Mouse (Mus musculus) midbrain, embryonic 13.5 days (tissue): Measurements from ENCODE around the gene Arhgdib. TPM values are rescaled to one million over a fixed set of nuclear protein-coding genes. Genes with fewer than 3 reads are reported as not detected.

Experiments used
- ATAC-seq: fragments of 200-750 bp; cut with Nextera tagmentation; 2 replicates; pipeline ENCODE4 v1.8.0; 2017; ENCODE audit warnings: mild to moderate bottlenecking, moderate TSS enrichment, moderate library complexity
- H3K27ac ChIP-seq: fragments of 300-500 bp; sonication (generic); 2 replicates; pipeline ENCODE4 v1.5.1; 2015; ENCODE audit warnings: inconsistent platforms, mild to moderate bottlenecking, moderate library complexity
- H3K27me3 ChIP-seq: fragments of 300-500 bp; sonication (generic); 2 replicates; pipeline ENCODE4 v1.6.1; 2015; ENCODE audit warnings: mild to moderate bottlenecking, inconsistent platforms
- H3K36me3 ChIP-seq: fragments of 300-500 bp; sonication (generic); 2 replicates; pipeline ENCODE4 v1.6.1; 2015; ENCODE audit warnings: mild to moderate bottlenecking, inconsistent platforms
- H3K4me1 ChIP-seq: fragments of 300-500 bp; sonication (generic); replicated peaks from 2 replicates; pipeline ENCODE4 v1.6.1; 2015; ENCODE audit warnings: inconsistent platforms
- H3K4me2 ChIP-seq: fragments of 300-500 bp; sonication (generic); replicated peaks from 2 replicates; pipeline ENCODE4 v1.6.1; 2015; ENCODE audit warnings: moderate library complexity, mild to moderate bottlenecking, inconsistent platforms
- H3K4me3 ChIP-seq: fragments of 300-500 bp; sonication (generic); replicated peaks from 2 replicates; pipeline ENCODE4 v1.5.1; 2015; ENCODE audit warnings: mild to moderate bottlenecking, inconsistent platforms
- H3K9ac ChIP-seq: fragments of 300-500 bp; sonication (generic); replicated peaks from 2 replicates; pipeline ENCODE4 v1.6.1; 2015; ENCODE audit warnings: mild to moderate bottlenecking, inconsistent platforms
- H3K9me3 ChIP-seq: fragments of 300-500 bp; sonication (generic); 2 replicates; pipeline ENCODE4 v1.6.1; 2016; ENCODE audit warnings: mild to moderate bottlenecking, inconsistent platforms
- WGBS: fragments of 180-500 bp; shearing (Covaris S2); methylation state at CpG from one replicate; pipeline ENCODE4 v1.1.7; 2015; 5-methylcytosine and 5-hydroxymethylcytosine counted together
- polyA plus RNA-seq: library from polyadenylated mRNA; unstranded; fragments of >200 nt; fragmentation: Nextera tagmentation; extraction: Ambion mirVana; gene quantifications from 2 replicates; pipeline ENCODE4 v1.2.1, GENCODE M21; 2015

Gene Arhgdib
- polyA plus RNA-seq, 1 experiment from 2014 or later, result 13.0 TPM

- no peak overlapping the region for H3K27ac ChIP-seq
- 16% methylated on average over 18 of the region's 18 CpGs for WGBS
- no peaks in the 10 kb centered on the region for H3K27me3 ChIP-seq
- peak; percentile 69 for ATAC-seq
- peak overlapping the region; percentile 18; the same call in 1 of the 2 replicates for H3K4me3 ChIP-seq
- H3K9ac ChIP-seq, result 0 out of 2 replicates have a peak overlapping the region, but pooled peaks have one; percentile 25
- H3K4me1 ChIP-seq, result peaks cover 8% of the 10 kb centered on the region; the same call in 1 of the 2 replicates
- H3K9me3 ChIP-seq, result no peaks in the 10 kb centered on the region
- peak overlapping the region; percentile 52 for H3K4me2 ChIP-seq
- H3K36me3 ChIP-seq, result no peaks in the 10 kb centered on the region
These were observed 28.1 kb downstream of the Arhgdib start for GRCm38 (mm10) chr6:136913384-136914126.

GRCm38 (mm10) chr6:136912751-136913265, 28.9 kb downstream of the Arhgdib start:
- Histone ChIP-seq H3K4me3 (no peak overlapping the region), H3K4me1 (peaks cover 8% of the 10 kb centered on the region; the same call in 1 of the 2 replicates), H3K4me2 (no peak overlapping the region), H3K9ac (no peak overlapping the region), H3K9me3 (no peaks in the 10 kb centered on the region), H3K27me3 (no peaks in the 10 kb centered on the region), H3K27ac (no peak overlapping the region), H3K36me3 (no peaks in the 10 kb centered on the region)
- WGBS, result 95% methylated on average over 1 of the region's 2 CpGs
- ATAC-seq, result no peak

GRCm38 (mm10) chr6:136910247-136910890, 31.3 kb downstream of the Arhgdib start:
- Histone ChIP-seq H3K36me3 (no peaks in the 10 kb centered on the region), H3K4me1 (peaks cover 8% of the 10 kb centered on the region; the same call in 1 of the 2 replicates), H3K9ac (no peak overlapping the region), H3K27me3 (no peaks in the 10 kb centered on the region), H3K27ac (no peak overlapping the region), H3K4me3 (no peak overlapping the region), H3K9me3 (no peaks in the 10 kb centered on the region), H3K4me2 (no peak overlapping the region)
- 90% methylated on average over 9 of the region's 9 CpGs for WGBS
- no peak for ATAC-seq

- Histone ChIP-seq H3K27me3 (no peaks in the 10 kb centered on the region), H3K4me2 (no peak overlapping the region), H3K9ac (no peak overlapping the region), H3K4me3 (no peak overlapping the region), H3K4me1 (no peaks in the 10 kb centered on the region), H3K9me3 (no peaks in the 10 kb centered on the region), H3K27ac (no peak overlapping the region), H3K36me3 (no peaks in the 10 kb centered on the region)
- 79% methylated on average over 10 of the region's 10 CpGs for WGBS
- no peak for ATAC-seq
These were observed 34.8 kb downstream of the Arhgdib start for GRCm38 (mm10) chr6:136906937-136907293.

- ATAC-seq, result no peak
- H3K9me3 ChIP-seq, result no peaks in the 10 kb centered on the region
- WGBS, result 90% methylated on average over 19 of the region's 19 CpGs
These were observed 35.3 kb downstream of the Arhgdib start for GRCm38 (mm10) chr6:136906283-136906936.

GRCm38 (mm10) chr6:136903885-136904470, 37.7 kb downstream of the Arhgdib start:
- 65% methylated on average over 8 of the region's 8 CpGs for WGBS
- no peak for ATAC-seq
- no peaks in the 10 kb centered on the region for H3K36me3 ChIP-seq
- no peak overlapping the region for H3K4me2 ChIP-seq
- no peaks in the 10 kb centered on the region for H3K4me1 ChIP-seq
- no peaks in the 10 kb centered on the region for H3K9me3 ChIP-seq
- H3K27ac ChIP-seq, result no peak overlapping the region
- no peak overlapping the region for H3K9ac ChIP-seq
- no peak overlapping the region for H3K4me3 ChIP-seq
- no peaks in the 10 kb centered on the region for H3K27me3 ChIP-seq

More at GRCm38 (mm10) chr6:136906283-136906936, 35.3 kb downstream of the Arhgdib start:
- H3K9ac ChIP-seq, result no peak overlapping the region
- no peaks in the 10 kb centered on the region for H3K27me3 ChIP-seq
- no peak overlapping the region for H3K27ac ChIP-seq
- H3K4me2 ChIP-seq, result no peak overlapping the region
- H3K36me3 ChIP-seq, result no peaks in the 10 kb centered on the region
- no peak overlapping the region for H3K4me3 ChIP-seq
- H3K4me1 ChIP-seq, result no peaks in the 10 kb centered on the region

GRCm38 (mm10) chr6:136902527-136902926, 39.2 kb downstream of the Arhgdib start:
- 90% methylated on average over 9 of the region's 9 CpGs for WGBS
- no peak for ATAC-seq
- H3K4me1 ChIP-seq, result no peaks in the 10 kb centered on the region
- H3K27me3 ChIP-seq, result no peaks in the 10 kb centered on the region
- H3K4me2 ChIP-seq, result no peak overlapping the region
- no peaks in the 10 kb centered on the region for H3K36me3 ChIP-seq
- H3K9me3 ChIP-seq, result no peaks in the 10 kb centered on the region
- no peak overlapping the region for H3K27ac ChIP-seq
- H3K4me3 ChIP-seq, result no peak overlapping the region
- no peak overlapping the region for H3K9ac ChIP-seq

- 86% methylated on average over 2 of the region's 2 CpGs for WGBS
- Histone ChIP-seq H3K4me1 (no peaks in the 10 kb centered on the region), H3K27me3 (no peaks in the 10 kb centered on the region), H3K36me3 (no peaks in the 10 kb centered on the region), H3K4me3 (no peak overlapping the region), H3K9me3 (no peaks in the 10 kb centered on the region), H3K9ac (no peak overlapping the region), H3K4me2 (no peak overlapping the region), H3K27ac (no peak overlapping the region)
- ATAC-seq, result no peak
These were observed 40.7 kb downstream of the Arhgdib start for GRCm38 (mm10) chr6:136901010-136901409.

GRCm38 (mm10) chr6:136900369-136901009, 41.2 kb downstream of the Arhgdib start:
- H3K4me1 ChIP-seq, result no peaks in the 10 kb centered on the region
- H3K27me3 ChIP-seq, result no peaks in the 10 kb centered on the region
- H3K9ac ChIP-seq, result no peak overlapping the region
- no peaks in the 10 kb centered on the region for H3K9me3 ChIP-seq
- H3K4me3 ChIP-seq, result no peak overlapping the region
- ATAC-seq, result no peak
- 86% methylated on average over 4 of the region's 4 CpGs for WGBS
- H3K36me3 ChIP-seq, result no peaks in the 10 kb centered on the region
- H3K27ac ChIP-seq, result no peak overlapping the region
- H3K4me2 ChIP-seq, result no peak overlapping the region

- Histone ChIP-seq H3K4me2 (no peak overlapping the region), H3K27ac (no peak overlapping the region), H3K9ac (no peak overlapping the region), H3K27me3 (no peaks in the 10 kb centered on the region), H3K9me3 (no peaks in the 10 kb centered on the region), H3K4me1 (no peaks in the 10 kb centered on the region), H3K36me3 (no peaks in the 10 kb centered on the region), H3K4me3 (no peak overlapping the region)
- ATAC-seq, result no peak
- 75% methylated on average over 2 of the region's 2 CpGs for WGBS
These were observed 42.7 kb downstream of the Arhgdib start for GRCm38 (mm10) chr6:136898954-136899353.

- Histone ChIP-seq H3K4me3 (no peak overlapping the region), H3K27ac (no peak overlapping the region), H3K9me3 (no peaks in the 10 kb centered on the region), H3K4me2 (no peak overlapping the region), H3K36me3 (no peaks in the 10 kb centered on the region), H3K9ac (no peak overlapping the region), H3K27me3 (no peaks in the 10 kb centered on the region), H3K4me1 (no peaks in the 10 kb centered on the region)
- 75% methylated on average over 4 of the region's 4 CpGs for WGBS
- no peak for ATAC-seq
These were observed 43.5 kb downstream of the Arhgdib start for GRCm38 (mm10) chr6:136898222-136898621.
